ENCODE assay signal across 18 mouse cellular contexts in genomic region chr2:103615028-103615427, GRCm38 (mm10). TPM values are rescaled to one million over a fixed set of nuclear protein-coding genes. Genes with fewer than 3 reads are reported as not detected.
DNase-seq lines count a peak whose midpoint lies in the region; ATAC-seq and TF ChIP-seq lines count a peak whose summit lies in the region.
"Had no signal": no experiment of that assay in that cellular context is flagged by ENCODE, and none has a peak within 500 bp of the region (broad histone marks: within the 10 kb centered on the region; RNA-seq: fewer than 3 reads in every experiment).

No protein-coding gene starts in this region.

- 38% methylated on average over 5 of the region's 5 CpGs for WGBS in bone marrow, adult 2 months
- WGBS in limb, embryonic 10.5 days: 92% methylated on average over 5 of the region's 5 CpGs

- H3K9me3 ChIP-seq in limb, embryonic 10.5 days (replicated peaks): no peaks in the 10 kb centered on the region
- H3K9me3 ChIP-seq: embryonic facial prominence, embryonic 12.5 days; forebrain, embryonic 15.5 days; G1E; heart, embryonic 13.5 days; hindbrain, embryonic 13.5 days had no signal

- peaks cover 2% of the 10 kb centered on the region; the same call in 1 of the 2 replicates for H3K4me1 ChIP-seq in bone marrow, adult 2 months (ENCODE audit: control insufficient read depth, insufficient read depth, low read length)
- H3K4me1 ChIP-seq in limb, embryonic 10.5 days: peaks cover 13% of the 10 kb centered on the region
- H3K4me1 ChIP-seq: embryonic facial prominence, embryonic 12.5 days had no signal

- peak; percentile 96 for ATAC-seq in megakaryocyte, adult 5-6 weeks (ENCODE audit: poor library complexity, severe bottlenecking)
- ATAC-seq: forebrain, embryonic 15.5 days had no signal

- no peaks in the 10 kb centered on the region for H3K36me3 ChIP-seq in splenic B cell, adult 2 months (ENCODE audit: control insufficient read depth, insufficient read depth, low read length, poor library complexity, severe bottlenecking)
- no peaks in the 10 kb centered on the region for H3K36me3 ChIP-seq in limb, embryonic 10.5 days
- H3K36me3 ChIP-seq: embryonic facial prominence, embryonic 12.5 days; forebrain, embryonic 15.5 days; G1E; heart, embryonic 13.5 days; hindbrain, embryonic 13.5 days had no signal

- no peak overlapping the region for H3K27ac ChIP-seq in bone marrow, adult 2 months (ENCODE audit: control insufficient read depth, insufficient read depth, low read depth, low read length, poor library complexity)
- no peak overlapping the region for H3K27ac ChIP-seq in limb, embryonic 10.5 days
- H3K27ac ChIP-seq: embryonic facial prominence, embryonic 12.5 days; forebrain, embryonic 15.5 days; heart, embryonic 13.5 days; hindbrain, embryonic 13.5 days had no signal

- no peaks in the 10 kb centered on the region for H3K27me3 ChIP-seq in splenic B cell, adult 2 months (ENCODE audit: control insufficient read depth, insufficient read depth, low read length, poor library complexity, severe bottlenecking)
- H3K27me3 ChIP-seq in limb, embryonic 10.5 days (ENCODE audit: low read depth, poor library complexity, severe bottlenecking): no peaks in the 10 kb centered on the region
- H3K27me3 ChIP-seq: embryonic facial prominence, embryonic 12.5 days; forebrain, embryonic 15.5 days; heart, embryonic 13.5 days; hindbrain, embryonic 13.5 days had no signal

- intact Hi-C loops in left cerebral cortex, postnatal 4 days (cut with DNase I): no loop called here

- 0 out of 2 replicates have a peak, but pooled peaks have one; percentile 1 for TF ChIP-seq CTCF in bone marrow, adult 2 months (IDR thresholded peaks at IDR 0.05; ENCODE audit: control insufficient read depth, insufficient read depth, low read length)

- no peak for TF ChIP-seq POLR2A in bone marrow, adult 2 months (IDR thresholded peaks at IDR 0.05; ENCODE audit: borderline replicate concordance, control insufficient read depth, low read depth, low read length)

- no peak overlapping the region for H3K4me3 ChIP-seq in bone marrow, adult 2 months (replicated peaks; ENCODE audit: control insufficient read depth, low read depth, low read length)
- no peak overlapping the region for H3K4me3 ChIP-seq in limb, embryonic 10.5 days
- H3K4me3 ChIP-seq: embryonic facial prominence, embryonic 12.5 days; forebrain, embryonic 15.5 days; heart, embryonic 13.5 days; hindbrain, embryonic 13.5 days had no signal

- DNase-seq in A20 (ENCODE audit: low read depth, low spot score): peak; percentile 48
- DNase-seq in splenic B cell, adult 2 months (ENCODE audit: low read depth, low spot score): peak; percentile 36
- no peak for DNase-seq in limb, embryonic 10.5 days (ENCODE audit: low spot score)
- no peak for DNase-seq in left cerebral cortex, postnatal 4 days
- DNase-seq: adrenal gland, adult 8-10 months; adrenal gland, postnatal 36 days; cerebellum, adult 11 months; cerebellum, adult 8-10 months; cerebellum, postnatal 14 days; gastrocnemius, postnatal 10 days; heart, postnatal 4 days had no signal

RNA-seq across cellular contexts. Expression of gene Abtb2, which starts 48.9 kb away (rescaled TPM):
- polyA plus RNA-seq in bone marrow, adult 2 months (2011; ENCODE audit: insufficient read depth, insufficient read length, low replicate concordance, missing spikeins): 0.84 and 4.2 TPM in 2 replicates
- total RNA-seq in megakaryocyte, adult 5-6 weeks (2015): 3.8 TPM in 2 replicates
- total RNA-seq in megakaryocyte, adult 5-6 weeks (2017): 3.1 and 3.8 TPM in 2 replicates
- polyA plus RNA-seq in limb, embryonic 10.5 days (2016; fragmentation: Nextera tagmentation; extraction: Ambion mirVana): 14.2 and 17.6 TPM in 2 replicates
- 10 to 100 TPM in 1 of 2 experiments, 1 to 10 TPM in 1; 9.5 to 11.9 TPM for total RNA-seq in left cerebral cortex, postnatal 4 days (2021)
- polyA plus RNA-seq: G1E had no signal

Comparison
In these comparisons a context has a peak if more than half of its experiments do, and no peak if none do; other contexts are left out.
1. DNase-seq: peak in A20 (single experiment) and splenic B cell, adult 2 months (single experiment); none in limb, embryonic 10.5 days (single experiment) and left cerebral cortex, postnatal 4 days (single experiment).